Mouse (Mus musculus): ENCODE measurements at regions not wholly inside any gene's neighbourhood (a gene's known extent, or its start where the extent isn't known, plus 50 kb on each side); places are given as distances from the start of the nearest gene placed in this dataset.

DNA sequence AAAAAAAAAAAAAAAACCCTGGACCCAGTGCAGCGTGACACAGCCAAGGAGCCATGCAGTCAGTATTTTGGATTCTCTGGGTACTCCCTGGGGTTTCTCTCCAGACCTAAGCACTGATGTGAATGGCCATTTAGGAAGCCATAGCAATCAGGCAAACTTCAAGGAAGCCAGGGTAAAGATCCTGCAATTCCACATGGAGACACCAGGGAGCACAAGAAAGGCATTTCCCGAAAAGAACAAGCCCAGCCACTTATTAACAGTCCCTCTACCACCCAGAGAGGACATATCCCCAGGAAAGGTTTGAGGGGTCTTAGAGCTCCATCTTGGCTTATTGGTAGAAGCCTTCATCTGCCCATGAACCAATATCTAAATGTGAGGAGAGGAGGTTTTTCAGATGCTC is 68.3 kb upstream of the Cdh5 start:
- no peak for TF ChIP-seq MYOD1 (IDR thresholded peaks at IDR 0.05; ENCODE audit: control insufficient read depth, insufficient read length, low read depth)
- TF ChIP-seq CTCF (IDR thresholded peaks at IDR 0.05; ENCODE audit: control insufficient read depth, insufficient read depth, insufficient read length): no peak
- no peak for TF ChIP-seq USF1 (IDR thresholded peaks at IDR 0.05; ENCODE audit: low read depth)
- TF ChIP-seq FOSL1 (IDR thresholded peaks at IDR 0.05; ENCODE audit: insufficient read depth, low read length, poor library complexity, severe bottlenecking): no peak
- no peak for TF ChIP-seq MAX (IDR thresholded peaks at IDR 0.05)

Measured in C2C12 (cell line).